Mouse (Mus musculus): Measurements from ENCODE around the gene Msmb. TPM values are rescaled to one million over a fixed set of nuclear protein-coding genes. Genes with fewer than 3 reads are reported as not detected.

Msmb gene
- polyA plus RNA-seq, 1 experiment from 2014 or later: not detected

GRCm38 (mm10) chr14:32145809-32146511 lies 4.1 kb downstream of the Msmb start:
- H3K9me3 ChIP-seq (ENCODE audit: control insufficient read depth, low read length): no peaks in the 10 kb centered on the region; the same call in 1 of the 2 replicates
- no peak overlapping the region for H3K4me3 ChIP-seq (ENCODE audit: control insufficient read depth in 1 of 2, insufficient read depth in 1 of 2, low read depth in 1 of 2, low read length in 2 of 2)
- peak overlapping the region; percentile 11; the same call in 1 of the 2 replicates for H3K4me2 ChIP-seq (ENCODE audit: low read length)
- peak overlapping the region; percentile 9; a peak in 1 of 4 replicates for H3K27ac ChIP-seq (replicated peaks in 1 of 2; ENCODE audit: control insufficient read depth in 1 of 2, insufficient read depth in 1 of 2, low read depth in 2 of 2, low read length in 2 of 2)
- ATAC-seq (ENCODE audit: insufficient number of reproducible peaks, insufficient read depth, low FRiP score, low read depth): no peak
- no peaks in the 10 kb centered on the region for H3K27me3 ChIP-seq (ENCODE audit: control insufficient read depth, insufficient read depth, low read length)
- no peaks in the 10 kb centered on the region for H3K4me1 ChIP-seq (ENCODE audit: control insufficient read depth in 2 of 2, insufficient read depth in 2 of 2, low read length in 2 of 2)
- 33% methylated on average over 7 of the region's 7 CpGs for WGBS
- H3K9ac ChIP-seq (ENCODE audit: low read length): no peak overlapping the region
- H3K36me3 ChIP-seq (ENCODE audit: control insufficient read depth, insufficient read depth, low read length): no peaks in the 10 kb centered on the region

GRCm38 (mm10) chr14:32146578-32146977 lies 4.8 kb downstream of the Msmb start:
- WGBS: 47% methylated on average over 2 of the region's 2 CpGs
- no peaks in the 10 kb centered on the region for H3K27me3 ChIP-seq (ENCODE audit: control insufficient read depth, insufficient read depth, low read length)
- no peak overlapping the region; a peak in 1 of 4 replicates for H3K27ac ChIP-seq (replicated peaks in 1 of 2; ENCODE audit: control insufficient read depth in 1 of 2, insufficient read depth in 1 of 2, low read depth in 2 of 2, low read length in 2 of 2)
- H3K4me1 ChIP-seq (ENCODE audit: control insufficient read depth in 2 of 2, insufficient read depth in 2 of 2, low read length in 2 of 2): no peaks in the 10 kb centered on the region
- H3K36me3 ChIP-seq (ENCODE audit: control insufficient read depth, insufficient read depth, low read length): no peaks in the 10 kb centered on the region
- no peak for ATAC-seq (ENCODE audit: insufficient number of reproducible peaks, insufficient read depth, low FRiP score, low read depth)
- H3K4me2 ChIP-seq (ENCODE audit: low read length): no peak overlapping the region; the same call in 1 of the 2 replicates
- no peaks in the 10 kb centered on the region; the same call in 1 of the 2 replicates for H3K9me3 ChIP-seq (ENCODE audit: control insufficient read depth, low read length)
- no peak overlapping the region for H3K4me3 ChIP-seq (ENCODE audit: control insufficient read depth in 1 of 2, insufficient read depth in 1 of 2, low read depth in 1 of 2, low read length in 2 of 2)
- no peak overlapping the region for H3K9ac ChIP-seq (ENCODE audit: low read length)

GRCm38 (mm10) chr14:32150872-32151271 lies 9.0 kb downstream of the Msmb start:
- Histone ChIP-seq H3K36me3 (ENCODE audit: control insufficient read depth, insufficient read depth, low read length) (no peaks in the 10 kb centered on the region), H3K4me1 (ENCODE audit: control insufficient read depth in 2 of 2, insufficient read depth in 2 of 2, low read length in 2 of 2) (no peaks in the 10 kb centered on the region), H3K27me3 (ENCODE audit: control insufficient read depth, insufficient read depth, low read length) (no peaks in the 10 kb centered on the region), H3K4me3 (ENCODE audit: control insufficient read depth in 1 of 2, insufficient read depth in 1 of 2, low read depth in 1 of 2, low read length in 2 of 2) (no peak overlapping the region), H3K27ac (replicated peaks in 1 of 2; ENCODE audit: control insufficient read depth in 1 of 2, insufficient read depth in 1 of 2, low read depth in 2 of 2, low read length in 2 of 2) (no peak overlapping the region), H3K4me2 (ENCODE audit: low read length) (no peak overlapping the region), H3K9ac (ENCODE audit: low read length) (no peak overlapping the region), H3K9me3 (ENCODE audit: control insufficient read depth, low read length) (no peaks in the 10 kb centered on the region; the same call in 1 of the 2 replicates)
- no peak for ATAC-seq (ENCODE audit: insufficient number of reproducible peaks, insufficient read depth, low FRiP score, low read depth)
- WGBS: 81% methylated on average over 2 of the region's 2 CpGs

GRCm38 (mm10) chr14:32152243-32152965 lies 10.6 kb downstream of the Msmb start:
- no peaks in the 10 kb centered on the region; the same call in 1 of the 2 replicates for H3K9me3 ChIP-seq (ENCODE audit: control insufficient read depth, low read length)
- H3K4me3 ChIP-seq (ENCODE audit: control insufficient read depth in 1 of 2, insufficient read depth in 1 of 2, low read depth in 1 of 2, low read length in 2 of 2): no peak overlapping the region
- H3K4me1 ChIP-seq (ENCODE audit: control insufficient read depth in 2 of 2, insufficient read depth in 2 of 2, low read length in 2 of 2): no peaks in the 10 kb centered on the region
- no peak for ATAC-seq (ENCODE audit: insufficient number of reproducible peaks, insufficient read depth, low FRiP score, low read depth)
- no peaks in the 10 kb centered on the region for H3K36me3 ChIP-seq (ENCODE audit: control insufficient read depth, insufficient read depth, low read length)
- H3K9ac ChIP-seq (ENCODE audit: low read length): no peak overlapping the region
- no peak overlapping the region for H3K27ac ChIP-seq (replicated peaks in 1 of 2; ENCODE audit: control insufficient read depth in 1 of 2, insufficient read depth in 1 of 2, low read depth in 2 of 2, low read length in 2 of 2)
- H3K4me2 ChIP-seq (ENCODE audit: low read length): no peak overlapping the region
- H3K27me3 ChIP-seq (ENCODE audit: control insufficient read depth, insufficient read depth, low read length): no peaks in the 10 kb centered on the region
- WGBS: 91% methylated on average over 18 of the region's 18 CpGs

- Histone ChIP-seq H3K9ac (ENCODE audit: low read length) (no peak overlapping the region), H3K9me3 (ENCODE audit: control insufficient read depth, low read length) (no peaks in the 10 kb centered on the region), H3K4me2 (ENCODE audit: low read length) (no peak overlapping the region), H3K27ac (replicated peaks in 1 of 2; ENCODE audit: control insufficient read depth in 1 of 2, insufficient read depth in 1 of 2, low read depth in 2 of 2, low read length in 2 of 2) (no peak overlapping the region), H3K36me3 (ENCODE audit: control insufficient read depth, insufficient read depth, low read length) (no peaks in the 10 kb centered on the region), H3K4me3 (ENCODE audit: control insufficient read depth in 1 of 2, insufficient read depth in 1 of 2, low read depth in 1 of 2, low read length in 2 of 2) (no peak overlapping the region), H3K27me3 (ENCODE audit: control insufficient read depth, insufficient read depth, low read length) (no peaks in the 10 kb centered on the region), H3K4me1 (ENCODE audit: control insufficient read depth in 2 of 2, insufficient read depth in 2 of 2, low read length in 2 of 2) (no peaks in the 10 kb centered on the region)
- 83% methylated on average over 2 of the region's 2 CpGs for WGBS
- no peak for ATAC-seq (ENCODE audit: insufficient number of reproducible peaks, insufficient read depth, low FRiP score, low read depth)
Observed at GRCm38 (mm10) chr14:32153156-32153555, 11.3 kb downstream of the Msmb start.

GRCm38 (mm10) chr14:32154758-32155157 lies 12.9 kb downstream of the Msmb start:
- no peaks in the 10 kb centered on the region for H3K36me3 ChIP-seq (ENCODE audit: control insufficient read depth, insufficient read depth, low read length)
- H3K4me1 ChIP-seq (ENCODE audit: control insufficient read depth in 2 of 2, insufficient read depth in 2 of 2, low read length in 2 of 2): peaks cover 4% of the 10 kb centered on the region in 2 experiments; a peak in 2 of 4 replicates
- H3K9ac ChIP-seq (ENCODE audit: low read length): no peak overlapping the region
- H3K27me3 ChIP-seq (ENCODE audit: control insufficient read depth, insufficient read depth, low read length): no peaks in the 10 kb centered on the region
- no peak for ATAC-seq (ENCODE audit: insufficient number of reproducible peaks, insufficient read depth, low FRiP score, low read depth)
- H3K4me2 ChIP-seq (ENCODE audit: low read length): no peak overlapping the region
- no peak overlapping the region for H3K27ac ChIP-seq (replicated peaks in 1 of 2; ENCODE audit: control insufficient read depth in 1 of 2, insufficient read depth in 1 of 2, low read depth in 2 of 2, low read length in 2 of 2)
- 85% methylated on average over 6 of the region's 6 CpGs for WGBS
- H3K9me3 ChIP-seq (ENCODE audit: control insufficient read depth, low read length): no peaks in the 10 kb centered on the region
- H3K4me3 ChIP-seq (ENCODE audit: control insufficient read depth in 1 of 2, insufficient read depth in 1 of 2, low read depth in 1 of 2, low read length in 2 of 2): no peak overlapping the region

GRCm38 (mm10) chr14:32159150-32159670 lies 17.4 kb downstream of the Msmb start:
- Histone ChIP-seq H3K4me3 (ENCODE audit: control insufficient read depth in 1 of 2, insufficient read depth in 1 of 2, low read depth in 1 of 2, low read length in 2 of 2) (peak overlapping the region; percentile 88 to 94), H3K4me2 (ENCODE audit: low read length) (peak overlapping the region; percentile 89), H3K27me3 (ENCODE audit: control insufficient read depth, insufficient read depth, low read length) (no peaks in the 10 kb centered on the region), H3K36me3 (ENCODE audit: control insufficient read depth, insufficient read depth, low read length) (no peaks in the 10 kb centered on the region), H3K9me3 (ENCODE audit: control insufficient read depth, low read length) (no peaks in the 10 kb centered on the region), H3K27ac (replicated peaks in 1 of 2; ENCODE audit: control insufficient read depth in 1 of 2, insufficient read depth in 1 of 2, low read depth in 2 of 2, low read length in 2 of 2) (peak overlapping the region; percentile 65 to 91), H3K9ac (ENCODE audit: low read length) (peak overlapping the region; percentile 97), H3K4me1 (ENCODE audit: control insufficient read depth in 2 of 2, insufficient read depth in 2 of 2, low read length in 2 of 2) (peaks cover 6 to 16% of the 10 kb centered on the region in 2 experiments)
- ATAC-seq (ENCODE audit: insufficient number of reproducible peaks, insufficient read depth, low FRiP score, low read depth): 0 out of 2 replicates have a peak, but pooled peaks have one; percentile 2
- WGBS: 34% methylated on average over 4 of the region's 4 CpGs

Data from heart, embryonic 14.5 days (tissue).